7 mouse cellular contexts compared by ENCODE assay signal in the genomic region with DNA sequence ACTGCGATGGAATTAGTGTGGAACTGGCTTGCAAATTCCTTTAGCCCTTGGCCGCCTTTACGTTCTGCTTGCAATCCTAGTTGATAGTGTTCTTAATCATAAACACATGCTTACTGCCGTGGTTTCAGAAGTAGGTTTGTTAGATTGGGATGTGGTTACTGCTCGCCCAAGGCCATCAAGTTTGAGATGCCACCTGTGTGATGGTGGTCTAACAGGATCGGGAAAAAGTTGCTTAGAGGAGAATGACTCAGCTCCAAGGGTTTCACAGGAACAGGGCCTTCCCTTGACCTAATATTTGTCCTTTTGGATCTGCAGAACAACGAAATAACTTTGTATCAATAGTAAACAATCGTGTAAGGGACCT. TPM values are rescaled to one million over a fixed set of nuclear protein-coding genes. Genes with fewer than 3 reads are reported as not detected.
DNase-seq lines count a peak whose midpoint lies in the region; ATAC-seq and TF ChIP-seq lines count a peak whose summit lies in the region.

No protein-coding gene starts in this region.

- H3K9ac ChIP-seq in neural tube, embryonic 11.5 days (ENCODE audit: low read length): peak overlapping the region; percentile 57
- H3K9ac ChIP-seq in limb, embryonic 15.5 days: peak overlapping the region; percentile 55
- peak overlapping the region; percentile 78 for H3K9ac ChIP-seq in stomach, postnatal 0 days (ENCODE audit: low read length)

- H3K27me3 ChIP-seq in neural tube, embryonic 11.5 days (ENCODE audit: control insufficient read depth, insufficient read depth, low read length): no peaks in the 10 kb centered on the region
- H3K27me3 ChIP-seq in limb, embryonic 15.5 days: no peaks in the 10 kb centered on the region
- no peaks in the 10 kb centered on the region for H3K27me3 ChIP-seq in stomach, postnatal 0 days (ENCODE audit: control insufficient read depth, insufficient read depth, low read length)

- no peak for DNase-seq in neural tube, embryonic 11.5 days (ENCODE audit: low spot score)
- no peak for DNase-seq in neural tube, embryonic 10.5 days (ENCODE audit: extremely low spot score, low spot score)
- DNase-seq in stomach, postnatal 0 days (ENCODE audit: low spot score): no peak
- DNase-seq in cerebellum, adult 9-11 months: no peak

- H3K4me1 ChIP-seq in neural tube, embryonic 11.5 days (ENCODE audit: control insufficient read depth, insufficient read depth, low read length): 0 out of 2 replicates have a peak, but pooled peaks cover 3% of the 10 kb centered on the region
- H3K4me1 ChIP-seq in limb, embryonic 15.5 days: peaks cover 20% of the 10 kb centered on the region
- no peaks in the 10 kb centered on the region; the same call in 1 of the 2 replicates for H3K4me1 ChIP-seq in stomach, postnatal 0 days (replicated peaks; ENCODE audit: control insufficient read depth, insufficient read depth)

- no peak for TF ChIP-seq EP300 in stomach, postnatal 0 days (optimal IDR thresholded peaks at IDR 0.05)

- no peak overlapping the region for H3K27ac ChIP-seq in neural tube, embryonic 11.5 days (ENCODE audit: low read depth, low read length)
- H3K27ac ChIP-seq in limb, embryonic 15.5 days: peak overlapping the region; percentile 64
- peak overlapping the region; percentile 53 for H3K27ac ChIP-seq in stomach, postnatal 0 days (replicated peaks)

- no peaks in the 10 kb centered on the region for H3K36me3 ChIP-seq in neural tube, embryonic 11.5 days (ENCODE audit: control insufficient read depth, insufficient read depth, low read length)
- H3K36me3 ChIP-seq in limb, embryonic 15.5 days: peaks cover 20% of the 10 kb centered on the region
- peaks cover 10% of the 10 kb centered on the region for H3K36me3 ChIP-seq in stomach, postnatal 0 days (ENCODE audit: control insufficient read depth, insufficient read depth, low read length)

- no peaks in the 10 kb centered on the region for H3K9me3 ChIP-seq in neural tube, embryonic 11.5 days (ENCODE audit: control insufficient read depth, low read length)
- H3K9me3 ChIP-seq in limb, embryonic 15.5 days: no peaks in the 10 kb centered on the region
- H3K9me3 ChIP-seq in stomach, postnatal 0 days (ENCODE audit: control insufficient read depth, low read length): no peaks in the 10 kb centered on the region

- 28% methylated on average over 8 of the region's 8 CpGs for WGBS in neural tube, embryonic 11.5 days
- 11% methylated on average over 8 of the region's 8 CpGs for WGBS in limb, embryonic 15.5 days
- 15% methylated on average over 8 of the region's 8 CpGs for WGBS in stomach, postnatal 0 days

- TF ChIP-seq CTCF in stomach, postnatal 0 days (IDR thresholded peaks at IDR 0.05; ENCODE audit: low read depth): no peak

- ATAC-seq in neural tube, embryonic 11.5 days (ENCODE audit: insufficient read depth, low FRiP score, low TSS enrichment): no peak
- peak; percentile 36 for ATAC-seq in erythroblast, adult 5-6 weeks (replicated peaks; ENCODE audit: low FRiP score, poor library complexity, severe bottlenecking)
- ATAC-seq in limb, embryonic 15.5 days (ENCODE audit: insufficient number of reproducible peaks, low FRiP score, low TSS enrichment, low read depth): no peak
- no peak for ATAC-seq in stomach, postnatal 0 days (ENCODE audit: low FRiP score, low TSS enrichment)
- no peak for ATAC-seq in cerebellum, adult (ENCODE audit: insufficient number of reproducible peaks, low FRiP score, low TSS enrichment)

- peak overlapping the region; percentile 50 for H3K4me3 ChIP-seq in neural tube, embryonic 11.5 days (ENCODE audit: low read depth, low read length)
- H3K4me3 ChIP-seq in limb, embryonic 15.5 days: peak overlapping the region; percentile 61
- H3K4me3 ChIP-seq in stomach, postnatal 0 days (ENCODE audit: low read depth, low read length): peak overlapping the region; percentile 60

- peak overlapping the region; percentile 73 for H3K4me2 ChIP-seq in neural tube, embryonic 11.5 days (ENCODE audit: low read depth)
- peak overlapping the region; percentile 80 for H3K4me2 ChIP-seq in limb, embryonic 15.5 days
- peak overlapping the region; percentile 80 for H3K4me2 ChIP-seq in stomach, postnatal 0 days (replicated peaks; ENCODE audit: low read depth)

RNA-seq across cellular contexts. Expression of gene Abhd4, which starts 5.7 kb away (rescaled TPM):
- 45.7 and 46.6 TPM in 2 replicates for polyA plus RNA-seq in neural tube, embryonic 11.5 days (2014; fragmentation: Nextera tagmentation; extraction: Ambion mirVana)
- total RNA-seq in erythroblast, adult 5-6 weeks (2015; ENCODE audit: low replicate concordance): 73.8 and 97.2 TPM in 2 replicates
- total RNA-seq in erythroblast, adult 5-6 weeks (2017; ENCODE audit: low replicate concordance): 63.7 and 104 TPM in 2 replicates
- polyA plus RNA-seq in limb, embryonic 15.5 days (2015; fragmentation: Nextera tagmentation; extraction: Ambion mirVana): 56.4 and 56.7 TPM in 2 replicates
- polyA plus RNA-seq in stomach, postnatal 0 days (2015; fragmentation: Nextera tagmentation; extraction: Ambion mirVana): 40.2 and 45.7 TPM in 2 replicates

RNA-seq across cellular contexts. Expression of gene Dad1, which starts 5.8 kb away (rescaled TPM):
- polyA plus RNA-seq in neural tube, embryonic 11.5 days (2014; fragmentation: Nextera tagmentation; extraction: Ambion mirVana): 274 and 286 TPM in 2 replicates
- total RNA-seq in erythroblast, adult 5-6 weeks (2015; ENCODE audit: low replicate concordance): 58.9 and 78.6 TPM in 2 replicates
- total RNA-seq in erythroblast, adult 5-6 weeks (2017; ENCODE audit: low replicate concordance): 20.1 and 26.9 TPM in 2 replicates
- polyA plus RNA-seq in limb, embryonic 15.5 days (2015; fragmentation: Nextera tagmentation; extraction: Ambion mirVana): 384 and 403 TPM in 2 replicates
- polyA plus RNA-seq in stomach, postnatal 0 days (2015; fragmentation: Nextera tagmentation; extraction: Ambion mirVana): 397 and 433 TPM in 2 replicates

RNA-seq across cellular contexts. Expression of gene Olfr49, which starts 25.0 kb away (rescaled TPM):
- not detected in 2 replicates for polyA plus RNA-seq in neural tube, embryonic 11.5 days (2014; fragmentation: Nextera tagmentation; extraction: Ambion mirVana)
- total RNA-seq in erythroblast, adult 5-6 weeks (2015; ENCODE audit: low replicate concordance): not detected in 2 replicates
- total RNA-seq in erythroblast, adult 5-6 weeks (2017; ENCODE audit: low replicate concordance): not detected in 2 replicates
- not detected in 2 replicates for polyA plus RNA-seq in limb, embryonic 15.5 days (2015; fragmentation: Nextera tagmentation; extraction: Ambion mirVana)
- 0.02 and 0.16 TPM in 2 replicates for polyA plus RNA-seq in stomach, postnatal 0 days (2015; fragmentation: Nextera tagmentation; extraction: Ambion mirVana)
